Mouse (Mus musculus) liver, embryonic 11.5 days (tissue): ENCODE measurements at regions not wholly inside any gene's neighbourhood (a gene's known extent, or its start where the extent isn't known, plus 50 kb on each side); places are given as distances from the start of the nearest gene placed in this dataset.

Experiments used
- ATAC-seq: fragments of 200-750 bp; cut with Nextera tagmentation; replicated peaks from 2 replicates; pipeline ENCODE4 v1.8.0; 2017; ENCODE audit warnings: moderate number of reproducible peaks, mild to moderate bottlenecking, moderate TSS enrichment, moderate library complexity; ENCODE audit not compliant: low FRiP score
- DNase-seq: peaks from one replicate; pipeline ENCODE4 v3.0.0-alpha.2; 2017; ENCODE audit warnings: low spot score
- H3K27ac ChIP-seq: fragments of 300-500 bp; sonication (generic); 2 replicates; pipeline ENCODE4 v1.5.1; 2014; ENCODE audit warnings: mild to moderate bottlenecking, low read depth, low read length, control low read depth
- H3K27me3 ChIP-seq: fragments of 300-500 bp; sonication (generic); replicated peaks from 2 replicates; pipeline ENCODE4 v1.6.1; 2014; ENCODE audit warnings: low read length, mixed read lengths; ENCODE audit not compliant: control insufficient read depth, insufficient read depth
- H3K36me3 ChIP-seq: fragments of 300-500 bp; sonication (generic); 2 replicates; pipeline ENCODE4 v1.6.1; 2014; ENCODE audit warnings: mild to moderate bottlenecking, low read length, moderate library complexity, mixed read lengths; ENCODE audit not compliant: control insufficient read depth, insufficient read depth
- H3K4me1 ChIP-seq: fragments of 300-500 bp; sonication (generic); replicated peaks from 2 replicates; pipeline ENCODE4 v1.6.1; 2014; ENCODE audit warnings: low read length, mixed read lengths; ENCODE audit not compliant: control insufficient read depth, insufficient read depth
- H3K4me2 ChIP-seq: fragments of 300-500 bp; sonication (generic); 2 replicates; pipeline ENCODE4 v1.6.1; 2014; ENCODE audit warnings: mild to moderate bottlenecking, control low read depth, moderate library complexity
- H3K4me3 ChIP-seq: fragments of 300-500 bp; sonication (generic); 2 replicates; pipeline ENCODE4 v1.5.1; 2014; ENCODE audit warnings: low read depth, low read length, control low read depth
- H3K9ac ChIP-seq: fragments of 300-500 bp; sonication (generic); 2 replicates; pipeline ENCODE4 v1.6.1; 2014; ENCODE audit warnings: low read depth, low read length, control low read depth
- H3K9me3 ChIP-seq: fragments of 300-500 bp; sonication (generic); 2 replicates; pipeline ENCODE4 v1.6.1; 2016; ENCODE audit warnings: low read length, inconsistent platforms, mixed read lengths; ENCODE audit not compliant: control insufficient read depth
- WGBS: fragments of 180-500 bp; shearing (Covaris S2); extraction: QIAGEN DNeasy Blood & Tissue Kit; methylation state at CpG from one replicate; pipeline ENCODE4 v1.1.7; 2014; 5-methylcytosine and 5-hydroxymethylcytosine counted together

DNA sequence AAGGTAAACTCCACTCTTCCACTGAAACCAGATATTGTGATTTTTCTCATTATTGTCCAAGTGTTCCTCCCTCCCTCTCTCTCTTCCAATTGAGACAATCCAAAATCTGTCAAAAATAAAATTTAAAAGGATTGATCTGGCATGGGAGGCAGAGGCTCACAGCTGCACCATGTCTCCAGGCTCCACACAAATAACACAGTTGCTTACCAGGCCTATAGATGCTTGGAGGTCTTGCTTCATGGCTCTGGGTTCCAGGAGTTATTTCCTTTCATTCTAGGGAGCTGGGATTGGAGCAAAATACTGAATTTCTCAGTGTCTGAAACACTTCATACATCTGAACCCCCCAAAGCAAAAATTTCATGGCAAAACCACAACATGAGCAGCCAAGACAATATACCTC, 134.2 kb upstream of the Fam98a start:
- no peak overlapping the region for H3K4me3 ChIP-seq
- no peak for DNase-seq
- H3K9ac ChIP-seq, result no peak overlapping the region
- H3K27ac ChIP-seq, result no peak overlapping the region
- no peaks in the 10 kb centered on the region for H3K36me3 ChIP-seq
- ATAC-seq, result no peak
- no peaks in the 10 kb centered on the region for H3K27me3 ChIP-seq
- no peak overlapping the region for H3K4me2 ChIP-seq
- no peaks in the 10 kb centered on the region for H3K4me1 ChIP-seq
- no peaks in the 10 kb centered on the region for H3K9me3 ChIP-seq

DNA sequence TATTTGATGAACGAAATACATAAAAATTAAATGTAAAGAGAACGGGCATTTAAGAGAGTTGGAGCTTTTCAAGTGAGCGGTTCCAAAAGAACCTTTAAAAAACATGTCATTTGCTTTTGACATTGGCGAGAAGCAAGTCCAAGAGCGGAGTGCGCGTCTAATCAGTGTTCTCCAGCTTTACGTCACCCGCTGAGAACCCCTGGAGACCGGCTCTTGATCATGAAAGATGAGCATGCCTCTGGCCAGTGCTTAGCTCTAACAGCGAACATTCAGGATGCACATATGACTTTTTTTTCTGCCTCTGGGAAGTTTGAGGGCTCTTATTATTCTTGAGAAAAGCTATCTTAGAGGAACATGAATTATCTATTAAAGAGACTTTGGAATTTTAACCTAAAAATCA, 95.2 kb upstream of the Fam98a start:
- no peak overlapping the region for H3K4me3 ChIP-seq
- H3K9me3 ChIP-seq, result no peaks in the 10 kb centered on the region
- H3K4me2 ChIP-seq, result no peak overlapping the region
- no peak for ATAC-seq
- no peak overlapping the region for H3K9ac ChIP-seq
- no peak overlapping the region for H3K27ac ChIP-seq
- no peaks in the 10 kb centered on the region for H3K36me3 ChIP-seq
- no peaks in the 10 kb centered on the region for H3K4me1 ChIP-seq
- DNase-seq, result no peak
- 85% methylated on average over 11 of the region's 11 CpGs for WGBS
- no peaks in the 10 kb centered on the region for H3K27me3 ChIP-seq

DNA sequence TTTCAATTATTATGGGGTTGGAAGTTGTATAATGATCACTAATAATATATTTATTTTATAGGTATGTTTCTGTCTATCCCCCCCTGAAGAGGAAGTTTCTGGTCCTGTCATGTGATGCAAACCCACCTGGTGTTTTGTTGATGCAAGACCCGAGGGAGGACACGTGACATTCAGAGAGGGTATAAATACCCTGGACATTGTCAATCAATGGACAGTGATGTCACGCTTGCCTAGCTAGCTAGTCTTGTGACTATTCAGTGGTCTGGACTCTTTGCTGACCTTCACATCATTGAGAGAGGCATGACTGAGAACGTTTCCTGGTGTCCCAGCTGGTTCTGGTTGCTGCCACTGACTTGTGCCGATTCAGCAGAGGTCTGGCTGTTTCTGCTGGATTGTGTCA, 93.0 kb upstream of the Fam98a start:
- ATAC-seq (no peak), DNase-seq (no peak)
- no peak overlapping the region for H3K27ac ChIP-seq
- 75% methylated on average over 5 of the region's 5 CpGs for WGBS
- no peaks in the 10 kb centered on the region for H3K9me3 ChIP-seq
- H3K27me3 ChIP-seq, result no peaks in the 10 kb centered on the region
- H3K4me3 ChIP-seq, result no peak overlapping the region
- no peak overlapping the region for H3K4me2 ChIP-seq
- no peaks in the 10 kb centered on the region for H3K4me1 ChIP-seq
- no peaks in the 10 kb centered on the region for H3K36me3 ChIP-seq
- no peak overlapping the region for H3K9ac ChIP-seq

DNA sequence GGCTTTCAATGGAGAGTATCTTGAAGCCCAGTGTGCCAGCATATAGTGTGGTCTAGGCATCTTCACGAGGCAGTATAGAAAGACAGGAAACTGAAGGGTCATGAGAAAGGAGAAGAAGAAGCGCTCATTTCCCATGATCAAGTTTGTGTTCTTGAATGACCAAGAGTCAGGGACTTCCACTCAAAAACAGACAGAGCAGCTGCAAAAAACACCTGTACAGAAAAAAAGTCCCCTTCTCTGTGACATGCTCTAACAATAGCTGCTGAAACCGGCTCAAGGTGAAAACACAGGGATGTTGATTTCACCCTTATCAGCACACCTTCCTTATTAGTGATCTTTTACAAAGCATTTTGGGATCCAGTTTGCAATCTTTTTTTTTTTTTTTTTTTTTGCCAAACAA, 90.6 kb upstream of the Fam98a start:
- H3K27ac ChIP-seq, result no peak overlapping the region
- H3K4me2 ChIP-seq, result no peak overlapping the region
- H3K9ac ChIP-seq, result no peak overlapping the region
- no peaks in the 10 kb centered on the region for H3K36me3 ChIP-seq
- no peak for DNase-seq
- 64% methylated on average over 3 of the region's 3 CpGs for WGBS
- H3K27me3 ChIP-seq, result no peaks in the 10 kb centered on the region
- no peaks in the 10 kb centered on the region for H3K4me1 ChIP-seq
- H3K9me3 ChIP-seq, result no peaks in the 10 kb centered on the region
- ATAC-seq, result no peak
- no peak overlapping the region for H3K4me3 ChIP-seq

DNA sequence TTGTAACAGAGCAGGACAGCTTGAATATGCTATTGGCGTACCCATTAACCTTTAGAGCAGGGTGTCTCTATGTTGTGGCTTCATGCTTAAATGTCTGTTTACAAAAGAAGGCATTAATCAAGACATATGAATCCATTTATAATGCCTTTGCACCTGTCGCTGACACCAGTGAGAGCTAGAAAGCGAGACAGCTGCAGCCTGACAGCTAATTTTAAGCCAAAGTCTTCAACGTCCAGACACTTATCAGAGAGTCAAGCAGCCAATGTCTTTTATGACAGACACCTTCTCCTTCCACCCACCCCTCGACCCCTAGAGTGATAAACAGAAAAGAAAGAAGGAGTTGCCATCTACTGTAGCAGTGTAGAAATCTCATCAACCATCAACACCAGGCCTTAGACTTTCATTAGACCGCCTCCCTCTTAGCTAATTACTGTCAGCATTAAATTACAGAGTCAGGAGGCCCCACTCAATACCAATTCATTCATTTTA, 89.3 kb upstream of the Fam98a start:
- 65% methylated on average over 6 of the region's 6 CpGs for WGBS
- DNase-seq, result no peak
- H3K4me3 ChIP-seq, result no peak overlapping the region

DNA sequence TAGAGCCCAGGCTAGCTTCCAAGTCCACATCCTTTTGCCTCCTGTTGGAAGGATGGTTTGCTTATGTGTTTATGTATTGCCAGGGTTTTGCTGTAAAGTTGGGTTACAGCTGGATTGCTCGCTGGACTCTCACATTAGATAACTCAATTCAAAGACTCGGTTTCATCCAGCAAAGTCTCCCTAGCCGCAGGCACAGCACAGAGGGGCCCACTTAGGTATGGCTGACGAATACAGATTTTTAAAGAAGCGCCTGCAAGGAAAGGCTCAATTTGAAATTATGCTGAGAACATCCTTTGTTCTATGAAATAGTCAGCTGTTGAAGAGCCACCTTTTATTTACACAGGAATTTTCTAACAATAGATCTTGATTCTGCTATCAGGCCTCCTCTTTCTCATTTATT, 88.8 kb upstream of the Fam98a start:
- no peak for ATAC-seq
- WGBS, result 80% methylated on average over 5 of the region's 5 CpGs

More for the DNA sequence above, 89.3 kb upstream of the Fam98a start:
- H3K4me1 ChIP-seq, result no peaks in the 10 kb centered on the region
- no peak overlapping the region for H3K4me2 ChIP-seq
- no peak for ATAC-seq
- H3K27ac ChIP-seq, result no peak overlapping the region
- H3K36me3 ChIP-seq, result no peaks in the 10 kb centered on the region
- H3K9ac ChIP-seq, result no peak overlapping the region
- no peaks in the 10 kb centered on the region for H3K9me3 ChIP-seq
- H3K27me3 ChIP-seq, result no peaks in the 10 kb centered on the region

DNA sequence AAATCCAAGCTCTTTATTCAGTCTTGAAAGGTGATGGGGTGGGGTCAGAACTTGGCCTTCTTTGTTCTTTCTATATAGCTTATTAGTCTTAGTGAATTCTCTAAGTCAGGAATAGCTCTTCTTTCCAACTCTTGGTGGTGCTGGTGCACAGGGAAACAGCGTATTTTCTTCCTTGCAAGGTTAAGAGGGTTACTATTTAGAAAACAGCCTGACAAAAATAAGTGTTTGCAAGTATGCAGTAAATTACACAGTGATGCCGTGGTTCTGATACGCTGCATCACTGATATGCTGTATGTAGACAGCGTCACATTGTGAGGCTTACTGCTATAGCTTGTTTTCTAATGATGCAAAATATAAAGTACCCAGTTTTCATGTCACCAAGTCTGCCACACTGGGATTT, 78.1 kb upstream of the Fam98a start:
- DNase-seq (no peak), ATAC-seq (no peak)
- Histone ChIP-seq H3K4me2 (no peak overlapping the region), H3K4me3 (no peak overlapping the region), H3K4me1 (no peaks in the 10 kb centered on the region), H3K27ac (no peak overlapping the region), H3K36me3 (no peaks in the 10 kb centered on the region), H3K9ac (no peak overlapping the region), H3K27me3 (no peaks in the 10 kb centered on the region), H3K9me3 (no peaks in the 10 kb centered on the region)
- 81% methylated on average over 4 of the region's 4 CpGs for WGBS

More for the DNA sequence above, 88.8 kb upstream of the Fam98a start:
- H3K4me3 ChIP-seq, result no peak overlapping the region
- H3K27me3 ChIP-seq, result no peaks in the 10 kb centered on the region
- no peaks in the 10 kb centered on the region for H3K4me1 ChIP-seq
- DNase-seq, result no peak
- H3K9ac ChIP-seq, result no peak overlapping the region
- H3K4me2 ChIP-seq, result no peak overlapping the region
- no peak overlapping the region for H3K27ac ChIP-seq
- H3K9me3 ChIP-seq, result no peaks in the 10 kb centered on the region
- no peaks in the 10 kb centered on the region for H3K36me3 ChIP-seq

DNA sequence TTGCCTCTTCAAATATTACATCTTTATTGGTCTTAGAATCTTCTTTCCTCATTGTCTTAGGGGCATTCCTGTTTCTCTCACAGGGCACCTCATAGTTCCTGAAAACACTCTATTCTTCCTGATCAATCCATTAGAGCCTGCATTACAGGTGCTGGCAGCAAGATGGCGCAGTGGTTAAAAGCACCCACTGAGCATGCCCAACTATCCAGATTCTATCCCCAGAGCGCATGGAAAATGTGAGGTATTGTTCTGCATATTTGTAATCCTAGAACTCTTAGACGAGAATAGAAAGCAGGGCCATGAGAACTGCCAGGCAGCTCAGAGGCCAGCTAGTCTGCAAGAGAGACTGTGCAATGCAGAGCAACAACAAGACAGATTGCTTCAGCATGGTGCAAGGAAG, 67.7 kb upstream of the Fam98a start:
- no peak for ATAC-seq

DNA sequence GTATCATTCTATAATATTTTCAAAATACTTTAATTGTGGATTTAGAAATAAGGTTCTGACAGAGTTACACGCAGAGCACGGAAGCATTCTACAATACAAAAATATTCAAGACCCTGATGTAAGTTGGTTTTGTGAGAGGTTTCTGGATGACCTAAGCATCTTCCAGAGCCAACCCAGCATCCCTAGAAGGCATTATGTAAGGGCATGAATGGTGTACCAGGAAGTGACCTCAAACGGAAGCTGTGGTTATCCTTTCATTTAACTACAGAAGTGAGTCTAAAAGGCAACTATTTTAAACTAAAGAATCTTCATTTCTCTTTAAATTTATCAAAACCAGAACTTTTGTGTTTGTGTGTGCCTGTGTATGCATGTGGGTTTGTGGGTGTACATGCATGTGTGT, 66.8 kb upstream of the Fam98a start:
- Histone ChIP-seq H3K4me1 (no peaks in the 10 kb centered on the region), H3K4me2 (no peak overlapping the region), H3K9ac (no peak overlapping the region), H3K27ac (no peak overlapping the region), H3K9me3 (no peaks in the 10 kb centered on the region), H3K27me3 (no peaks in the 10 kb centered on the region), H3K4me3 (no peak overlapping the region), H3K36me3 (no peaks in the 10 kb centered on the region)
- 88% methylated on average over 3 of the region's 3 CpGs for WGBS
- ATAC-seq, result no peak
- no peak for DNase-seq

More for the DNA sequence above, 67.7 kb upstream of the Fam98a start:
- WGBS, result 70% methylated on average over 3 of the region's 3 CpGs
- no peaks in the 10 kb centered on the region for H3K4me1 ChIP-seq
- no peaks in the 10 kb centered on the region for H3K9me3 ChIP-seq
- H3K4me3 ChIP-seq, result no peak overlapping the region
- H3K27me3 ChIP-seq, result no peaks in the 10 kb centered on the region
- no peak for DNase-seq
- no peak overlapping the region for H3K27ac ChIP-seq
- no peak overlapping the region for H3K4me2 ChIP-seq
- H3K36me3 ChIP-seq, result no peaks in the 10 kb centered on the region
- no peak overlapping the region for H3K9ac ChIP-seq
